Mouse (Mus musculus): ENCODE results near the gene Melk.

The Melk gene

DNA sequence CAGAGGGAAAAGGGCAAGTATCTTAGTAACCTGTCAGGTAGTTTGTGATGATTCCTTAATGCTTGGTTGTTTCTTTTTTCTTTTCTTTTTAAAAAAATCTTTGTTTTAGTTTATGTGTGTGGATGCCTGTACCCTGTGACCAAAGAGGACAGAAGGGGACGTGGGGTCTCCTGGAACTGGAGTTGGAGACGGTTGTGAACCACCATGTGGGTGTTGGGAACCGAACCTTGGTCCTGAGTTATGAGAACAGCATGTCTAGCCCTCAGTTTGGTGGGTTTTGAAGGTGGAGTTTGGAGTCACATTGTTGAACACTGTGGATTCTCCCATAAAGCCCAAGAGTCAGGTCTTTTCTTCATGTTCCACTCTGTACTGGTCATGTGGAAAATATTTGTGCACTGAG lies 26.0 kb downstream of the Melk start:
- DNase-seq (ENCODE audit: low read depth, low spot score), result no peak

GRCm38 (mm10) chr4:44327976-44328375 lies 27.3 kb downstream of the Melk start:
- DNase-seq (ENCODE audit: low read depth, low spot score), result no peak

DNA sequence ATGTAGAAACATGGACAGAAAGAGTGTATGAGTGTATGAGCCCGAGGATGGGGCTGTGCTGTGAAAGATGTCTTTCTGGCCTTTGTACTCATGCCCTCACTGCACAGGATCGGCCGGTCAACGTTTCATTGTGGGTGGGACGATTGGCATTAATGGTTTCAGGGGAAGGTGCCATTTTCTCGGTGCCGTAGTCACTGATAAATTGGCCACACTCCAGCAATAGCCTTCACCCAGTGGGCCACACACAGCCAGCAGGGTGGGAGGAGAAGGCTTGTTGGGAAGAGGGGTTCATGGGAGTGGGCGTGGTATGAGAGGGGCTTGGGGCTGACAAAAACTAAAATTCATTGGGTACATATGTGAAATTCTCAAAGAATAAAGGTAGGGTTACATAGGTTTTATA lies 34.3 kb downstream of the Melk start:
- DNase-seq (ENCODE audit: low read depth, low spot score), result no peak

DNA sequence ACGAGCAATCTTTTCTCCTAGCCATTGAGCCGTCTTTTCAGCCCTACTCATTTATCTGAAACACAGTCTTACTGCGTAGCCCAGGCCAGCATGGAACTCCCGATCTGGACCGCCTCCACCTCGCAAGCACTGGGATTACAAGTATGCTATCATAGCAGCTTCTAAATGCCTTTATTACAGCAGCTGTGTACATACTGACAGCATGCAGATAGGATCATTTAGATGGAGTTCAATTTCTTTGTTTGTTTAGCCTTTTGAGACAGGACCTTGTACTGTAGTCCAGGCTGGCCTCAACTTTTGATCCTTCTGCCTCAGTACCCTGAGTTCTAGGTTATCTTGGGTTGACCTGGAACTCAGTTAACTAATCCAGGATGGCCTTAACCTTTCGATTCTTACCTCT lies 61.0 kb downstream of the Melk start:
- no peak for DNase-seq (ENCODE audit: low read depth, low spot score)

GRCm38 (mm10) chr4:44363434-44364013 lies 62.8 kb downstream of the Melk start:
- no peak for DNase-seq (ENCODE audit: low read depth, low spot score)

DNA sequence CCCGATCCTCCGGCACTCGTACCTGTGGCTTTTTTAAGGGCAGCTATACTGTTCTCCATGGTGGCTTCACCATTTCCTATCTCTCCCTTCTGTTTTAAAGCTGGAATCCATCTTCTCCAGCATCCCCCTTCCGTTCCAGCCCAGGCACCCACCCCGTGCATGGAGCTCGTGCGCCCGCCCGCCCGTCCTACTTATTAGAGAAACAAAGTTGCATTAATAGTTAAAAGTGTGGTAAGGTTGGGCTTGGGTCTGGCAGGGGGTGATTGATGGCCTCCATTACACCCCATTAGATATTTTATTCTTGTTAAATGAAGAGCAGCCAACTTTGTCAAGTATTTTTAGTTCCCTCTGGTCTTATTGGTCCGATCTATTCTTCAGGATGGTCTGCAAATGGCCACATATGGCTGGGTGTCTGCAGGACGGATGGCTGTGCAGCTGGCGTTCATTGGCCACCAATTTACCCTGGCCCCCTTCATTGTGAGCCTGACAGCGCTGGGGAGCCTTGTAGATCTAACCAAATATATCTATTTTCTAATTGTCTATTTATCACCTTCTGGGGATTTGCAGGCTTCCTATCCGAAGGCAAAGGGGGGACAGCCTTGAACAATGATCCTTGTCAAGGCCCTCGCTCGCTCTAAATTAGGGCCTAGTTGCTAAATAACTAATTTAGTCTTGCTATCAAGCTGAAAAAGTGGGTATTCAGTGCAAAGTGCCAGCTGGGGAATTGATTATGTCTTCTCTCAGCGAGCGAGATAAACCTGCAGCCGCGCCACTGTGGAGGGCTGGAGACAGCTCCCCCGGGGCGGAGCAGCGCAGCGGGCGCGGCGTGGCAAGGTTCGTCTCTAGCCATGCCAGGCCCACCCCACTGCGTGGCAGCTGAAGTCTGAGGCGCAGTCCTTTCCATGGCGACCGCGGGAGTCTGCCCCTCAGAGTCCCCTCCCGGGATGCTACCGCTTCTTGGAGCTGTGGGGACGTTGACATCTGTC lies 91.8 kb downstream of the Melk start:
- no peak for DNase-seq (ENCODE audit: low read depth, low spot score)

DNA sequence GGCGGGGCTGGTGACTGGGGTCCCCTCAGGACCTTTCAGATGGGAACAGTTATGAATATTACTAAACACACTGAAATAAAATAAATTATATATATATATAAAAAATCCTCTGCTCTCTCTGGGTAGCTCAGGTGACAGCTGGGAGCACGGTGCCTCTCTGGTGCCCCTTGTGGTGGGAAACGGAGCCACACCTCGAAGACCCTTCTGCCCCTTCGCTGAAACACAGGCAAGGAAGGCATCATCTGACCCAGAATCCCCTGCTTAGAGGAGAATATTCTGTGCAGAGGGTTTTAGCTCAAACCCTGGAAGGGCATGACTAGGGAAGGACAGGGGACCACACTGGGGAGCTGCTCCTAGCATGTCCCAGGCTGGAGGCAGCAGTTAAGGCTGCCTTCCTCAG lies 101.9 kb downstream of the Melk start:
- DNase-seq (ENCODE audit: low read depth, low spot score), result no peak

DNA sequence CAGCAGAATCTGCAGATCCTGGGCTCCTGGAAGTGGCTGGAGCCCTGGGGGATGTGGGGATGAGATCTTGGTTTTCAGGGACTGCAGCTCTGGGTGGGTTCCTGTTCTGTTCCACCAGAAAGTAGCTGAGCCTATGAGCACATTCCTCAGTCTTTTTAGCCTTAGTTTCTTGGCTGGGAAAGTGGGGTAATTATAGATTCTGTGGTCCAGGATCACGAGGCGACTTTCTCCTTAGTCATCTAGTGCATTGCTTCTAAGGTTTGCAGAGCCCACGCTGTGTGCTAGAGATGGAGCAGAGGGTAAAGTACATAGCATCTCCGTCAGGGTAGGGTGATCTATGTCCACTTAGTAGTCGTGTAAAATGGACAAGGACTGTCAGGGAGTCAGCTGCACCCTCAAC lies 103.8 kb downstream of the Melk start:
- no peak for DNase-seq (ENCODE audit: low read depth, low spot score)

Data from skeletal muscle tissue, adult 2 months (tissue).